Mouse (Mus musculus) neural tube, embryonic 14.5 days (tissue): ENCODE measurements around the gene Cnfn. TPM values are rescaled to one million over a fixed set of nuclear protein-coding genes. Genes with fewer than 3 reads are reported as not detected.
A peak's percentile ranks its signal among the peaks of the same experiment; 100 is the strongest.
"Not testable (repeated sequence)": the region's sequence is repeated elsewhere in the genome, so short reads cannot be mapped to it uniquely, and the experiment has no call there.

Experiments used
- ATAC-seq: fragments of 200-750 bp; cut with Nextera tagmentation; 2 replicates; pipeline ENCODE4 v1.8.0; 2017; ENCODE audit warnings: low read depth, mild to moderate bottlenecking, moderate TSS enrichment, moderate library complexity
- H3K27ac ChIP-seq: fragments of 300-500 bp; sonication (generic); 2 replicates; pipeline ENCODE4 v1.5.1; 2014; ENCODE audit warnings: low read depth, mild to moderate bottlenecking, control low read depth, low read length, moderate library complexity, mixed read lengths
- H3K27me3 ChIP-seq: fragments of 300-500 bp; sonication (generic); 2 replicates; pipeline ENCODE4 v1.6.1; 2014; ENCODE audit warnings: low read length; ENCODE audit not compliant: control insufficient read depth, insufficient read depth
- H3K36me3 ChIP-seq: fragments of 300-500 bp; sonication (generic); 2 replicates; pipeline ENCODE4 v1.6.1; 2014; ENCODE audit warnings: low read length, mixed read lengths; ENCODE audit not compliant: control insufficient read depth, insufficient read depth
- H3K4me1 ChIP-seq: fragments of 300-500 bp; sonication (generic); 2 replicates; pipeline ENCODE4 v1.6.1; 2014; ENCODE audit warnings: low read length; ENCODE audit not compliant: control insufficient read depth, insufficient read depth
- H3K4me2 ChIP-seq: fragments of 300-500 bp; sonication (generic); 2 replicates; pipeline ENCODE4 v1.6.1; 2014; ENCODE audit warnings: mild to moderate bottlenecking, low read depth, low read length, control low read depth
- H3K4me3 ChIP-seq: fragments of 300-500 bp; sonication (generic); 2 replicates; pipeline ENCODE4 v1.5.1; 2014; ENCODE audit warnings: low read depth, low read length, control low read depth, mixed read lengths
- H3K9ac ChIP-seq: fragments of 300-500 bp; sonication (generic); replicated peaks from 2 replicates; pipeline ENCODE4 v1.6.1; 2014; ENCODE audit warnings: low read depth, mild to moderate bottlenecking, control low read depth, low read length, mixed read lengths
- H3K9me3 ChIP-seq: fragments of 300-500 bp; sonication (generic); 2 replicates; pipeline ENCODE4 v1.6.1; 2016; ENCODE audit warnings: low read length; ENCODE audit not compliant: control insufficient read depth
- WGBS: fragments of 180-500 bp; shearing (Covaris S2); extraction: QIAGEN DNeasy Blood & Tissue Kit; methylation state at CpG from one replicate; pipeline ENCODE4 v1.1.7; 2014; 5-methylcytosine and 5-hydroxymethylcytosine counted together
- polyA plus RNA-seq: library from polyadenylated mRNA; unstranded; fragments of >200 nt; fragmentation: Nextera tagmentation; extraction: Ambion mirVana; gene quantifications from 2 replicates; pipeline ENCODE4 v1.2.1, GENCODE M21; 2014

The Cnfn gene
- polyA plus RNA-seq, 1 experiment from 2014 or later = not detected

DNA sequence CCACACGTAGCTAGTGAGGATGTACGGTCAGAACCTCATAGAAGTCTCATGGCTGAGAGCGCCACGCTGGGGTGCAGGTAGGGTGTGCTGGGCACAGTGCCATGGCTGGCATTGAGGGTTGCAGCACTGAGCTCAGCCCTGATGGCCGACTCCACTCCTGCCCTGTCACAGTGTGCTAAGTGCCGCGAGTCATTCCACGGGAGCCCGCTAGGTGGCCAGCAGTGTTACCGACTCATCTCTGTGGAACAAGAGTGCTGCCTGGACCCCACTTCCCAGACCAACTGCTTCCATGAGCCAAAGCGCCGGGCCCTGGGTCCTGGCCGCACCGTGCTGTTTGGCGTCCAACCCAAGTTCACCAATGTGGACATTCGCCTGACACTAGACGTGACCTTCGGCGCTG, 6.4 kb downstream of the Cnfn start:
- H3K27ac ChIP-seq = no peak overlapping the region
- peaks cover 9% of the 10 kb centered on the region; the same call in 1 of the 2 replicates for H3K27me3 ChIP-seq
- 87% methylated on average over 19 of the region's 19 CpGs for WGBS
- H3K36me3 ChIP-seq = peaks cover 40% of the 10 kb centered on the region
- no peak overlapping the region for H3K9ac ChIP-seq
- H3K4me3 ChIP-seq = no peak overlapping the region
- no peak overlapping the region for H3K4me2 ChIP-seq
- H3K9me3 ChIP-seq = no peaks in the 10 kb centered on the region
- ATAC-seq = no peak
- H3K4me1 ChIP-seq = peaks cover 5% of the 10 kb centered on the region

DNA sequence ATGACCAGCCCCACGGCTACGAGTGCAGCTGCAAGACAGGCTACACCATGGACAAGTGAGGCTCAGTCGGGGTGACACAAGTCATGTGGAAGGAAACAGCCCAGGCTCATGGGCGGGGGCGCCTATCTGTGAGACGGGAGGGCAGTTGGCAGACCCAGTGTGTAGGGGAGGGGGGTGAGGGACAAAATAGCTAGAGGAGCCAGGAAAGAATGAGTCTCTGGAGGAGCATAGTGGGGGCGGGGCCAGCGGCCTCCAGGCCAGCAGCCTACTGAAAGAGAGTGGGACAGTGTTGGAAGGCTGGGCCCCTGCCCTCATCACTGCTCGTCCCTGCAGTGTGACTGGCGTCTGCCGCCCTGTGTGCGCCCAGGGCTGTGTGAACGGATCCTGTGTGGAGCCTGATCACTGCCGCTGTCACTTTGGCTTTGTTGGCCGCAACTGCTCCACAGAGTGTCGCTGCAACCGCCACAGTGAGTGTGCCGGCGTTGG, 10.8 kb downstream of the Cnfn start:
- Histone ChIP-seq H3K36me3 (peaks cover 32% of the 10 kb centered on the region), H3K4me1 (0 out of 2 replicates have a peak, but pooled peaks cover 5% of the 10 kb centered on the region), H3K4me3 (no peak overlapping the region), H3K27me3 (no peaks in the 10 kb centered on the region), H3K9me3 (no peaks in the 10 kb centered on the region), H3K27ac (peak overlapping the region; percentile 16; the same call in 1 of the 2 replicates), H3K9ac (0 out of 2 replicates have a peak overlapping the region, but pooled peaks have one; percentile 21), H3K4me2 (no peak overlapping the region)
- peak; percentile 72; the same call in 1 of the 2 replicates for ATAC-seq
- WGBS = 37% methylated on average over 19 of the region's 19 CpGs

GRCm38 (mm10) chr7:25348861-25349260, 20.7 kb downstream of the Cnfn start:
- ATAC-seq = no peak
- Histone ChIP-seq H3K27ac (no peak overlapping the region), H3K9ac (no peak overlapping the region), H3K4me1 (no peaks in the 10 kb centered on the region), H3K27me3 (no peaks in the 10 kb centered on the region), H3K4me2 (no peak overlapping the region), H3K4me3 (no peak overlapping the region), H3K36me3 (peaks cover 53% of the 10 kb centered on the region), H3K9me3 (no peaks in the 10 kb centered on the region)
- whole genome bisulfite sequencing = 89% methylated on average over 8 of the region's 8 CpGs

DNA sequence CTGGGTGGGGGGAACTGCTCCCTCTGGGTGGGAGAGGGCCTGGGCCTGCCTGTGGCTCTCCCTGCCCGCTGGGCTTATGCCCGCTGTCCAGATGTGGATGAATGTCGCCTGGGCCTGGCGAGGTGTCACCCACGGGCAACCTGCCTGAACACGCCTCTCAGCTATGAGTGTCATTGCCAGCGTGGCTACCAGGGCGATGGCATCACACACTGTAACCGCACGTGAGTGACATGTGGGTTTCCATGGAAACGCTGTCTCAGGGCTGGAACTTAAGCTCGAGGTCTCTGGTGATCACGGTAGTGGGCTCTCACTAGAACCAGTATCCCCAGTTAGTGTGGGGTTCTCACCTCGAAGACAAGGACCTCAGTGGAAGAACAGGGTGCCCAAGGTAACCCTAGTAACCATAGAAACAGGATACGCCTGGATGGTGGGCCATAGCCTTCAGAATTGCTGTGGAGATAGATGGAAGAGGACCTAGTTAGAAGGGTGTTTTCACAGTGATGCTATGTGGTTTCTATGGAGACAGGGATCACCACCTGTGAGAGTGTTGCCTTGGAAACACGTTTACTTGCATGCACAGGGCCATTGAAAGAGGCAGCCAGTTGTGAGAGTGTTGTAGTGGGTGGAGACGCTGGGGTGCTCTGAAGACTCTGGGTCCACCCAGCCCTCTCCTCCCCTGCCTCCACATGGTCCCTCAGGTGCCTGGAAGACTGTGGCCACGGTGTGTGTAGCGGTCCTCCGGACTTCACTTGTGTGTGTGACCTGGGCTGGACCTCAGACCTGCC, 28.3 kb downstream of the Cnfn start:
- Histone ChIP-seq H3K27ac (no peak overlapping the region), H3K36me3 (peaks cover 38% of the 10 kb centered on the region), H3K9me3 (no peaks in the 10 kb centered on the region), H3K4me3 (no peak overlapping the region), H3K9ac (no peak overlapping the region), H3K4me1 (no peaks in the 10 kb centered on the region), H3K27me3 (no peaks in the 10 kb centered on the region), H3K4me2 (no peak overlapping the region)
- WGBS = 76% methylated on average over 20 of the region's 20 CpGs
- no peak for ATAC-seq

GRCm38 (mm10) chr7:25339329-25339728, 30.2 kb downstream of the Cnfn start:
- Histone ChIP-seq H3K36me3 (peaks cover 45% of the 10 kb centered on the region), H3K9ac (no peak overlapping the region), H3K27me3 (no peaks in the 10 kb centered on the region), H3K9me3 (no peaks in the 10 kb centered on the region), H3K27ac (no peak overlapping the region), H3K4me3 (no peak overlapping the region), H3K4me1 (no peaks in the 10 kb centered on the region), H3K4me2 (no peak overlapping the region)
- ATAC-seq = no peak
- WGBS = 93% methylated on average over 9 of the region's 9 CpGs

DNA sequence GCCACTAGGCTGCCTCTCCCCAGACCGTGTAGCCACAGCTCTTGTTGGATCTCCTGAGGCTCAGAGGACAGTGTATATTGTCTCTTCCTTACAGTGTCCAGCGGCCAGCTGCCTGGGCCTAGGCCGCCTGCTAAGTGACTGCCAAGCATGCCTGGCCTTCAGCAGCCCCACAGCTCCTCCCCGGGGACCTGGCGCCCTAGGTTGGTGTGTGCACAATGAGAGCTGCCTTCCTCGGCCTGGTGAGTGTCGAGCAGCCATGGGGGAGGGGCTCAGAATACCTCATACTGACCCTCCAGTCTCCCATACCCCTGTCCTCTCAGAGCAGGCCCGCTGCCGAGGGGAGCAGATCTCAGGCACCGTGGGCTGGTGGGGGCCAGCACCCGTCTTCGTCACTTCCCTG, 35.1 kb downstream of the Cnfn start:
- Histone ChIP-seq H3K4me3 (no peak overlapping the region), H3K4me2 (no peak overlapping the region), H3K27me3 (no peaks in the 10 kb centered on the region), H3K36me3 (peaks cover 34% of the 10 kb centered on the region), H3K4me1 (no peaks in the 10 kb centered on the region), H3K27ac (no peak overlapping the region), H3K9ac (no peak overlapping the region), H3K9me3 (no peaks in the 10 kb centered on the region)
- peak; percentile 21; the same call in 1 of the 2 replicates for ATAC-seq
- WGBS = 81% methylated on average over 12 of the region's 12 CpGs

- Histone ChIP-seq H3K27ac (no peak overlapping the region), H3K36me3 (peaks cover 30% of the 10 kb centered on the region; the same call in 1 of the 2 replicates), H3K9me3 (no peaks in the 10 kb centered on the region), H3K27me3 (no peaks in the 10 kb centered on the region), H3K9ac (no peak overlapping the region), H3K4me3 (no peak overlapping the region), H3K4me2 (no peak overlapping the region), H3K4me1 (no peaks in the 10 kb centered on the region)
- 37% methylated on average over 16 of the region's 16 CpGs for WGBS
- peak; percentile 24; the same call in 1 of the 2 replicates for ATAC-seq
These were observed 35.8 kb downstream of the Cnfn start for GRCm38 (mm10) chr7:25333596-25334307.

DNA sequence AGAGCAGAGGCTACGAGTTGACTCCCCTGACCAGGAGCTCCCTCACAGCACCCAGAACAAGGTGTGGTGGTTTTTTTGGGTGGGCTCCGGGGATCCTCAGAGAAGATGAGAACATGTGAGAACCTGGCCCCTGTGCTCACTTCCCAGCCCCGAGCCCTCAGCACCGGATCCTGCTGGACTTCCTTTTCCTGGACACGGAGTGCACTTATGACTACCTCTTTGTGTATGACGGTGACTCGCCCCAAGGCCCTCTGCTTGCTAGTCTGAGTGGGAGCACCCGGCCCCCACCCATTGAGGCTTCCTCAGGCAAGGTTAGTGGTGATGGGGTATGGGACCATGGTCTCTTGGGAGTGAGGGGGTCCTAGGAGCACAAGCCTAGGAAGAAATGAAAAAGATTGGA, 43.3 kb downstream of the Cnfn start:
- WGBS = 93% methylated on average over 8 of the region's 8 CpGs
- no peak for ATAC-seq
- no peaks in the 10 kb centered on the region for H3K27me3 ChIP-seq
- H3K36me3 ChIP-seq = peaks cover 21% of the 10 kb centered on the region; the same call in 1 of the 2 replicates
- H3K4me1 ChIP-seq = peaks cover 8% of the 10 kb centered on the region
- H3K9ac ChIP-seq = no peak overlapping the region
- H3K4me2 ChIP-seq = no peak overlapping the region
- no peaks in the 10 kb centered on the region for H3K9me3 ChIP-seq
- H3K4me3 ChIP-seq = no peak overlapping the region
- no peak overlapping the region for H3K27ac ChIP-seq

DNA sequence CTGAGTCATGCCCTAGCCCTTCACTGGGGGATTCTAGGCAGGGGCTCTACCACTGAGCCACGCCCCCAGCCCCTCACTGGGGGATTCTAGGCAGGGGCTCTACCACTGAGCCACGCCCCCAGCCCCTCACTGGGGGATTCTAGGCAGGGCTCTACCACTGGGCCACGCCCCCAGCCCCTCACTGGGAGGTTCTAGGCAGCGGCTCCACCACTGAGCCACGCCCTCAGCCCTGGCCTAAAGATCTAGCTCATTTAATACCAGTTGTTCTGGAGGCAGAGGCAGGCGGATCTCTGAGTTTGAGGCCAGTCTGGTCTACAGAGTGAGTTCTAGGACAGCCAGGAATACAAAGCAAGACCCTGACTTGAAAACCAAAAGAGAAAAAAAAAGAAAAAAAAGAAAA, 44.1 kb downstream of the Cnfn start:
- peaks cover 14% of the 10 kb centered on the region; the same call in 1 of the 2 replicates for H3K36me3 ChIP-seq
- not testable (repeated sequence) for H3K4me1 ChIP-seq, H3K4me2 ChIP-seq, H3K27me3 ChIP-seq, H3K9me3 ChIP-seq, H3K9ac ChIP-seq, ATAC-seq, H3K27ac ChIP-seq, H3K4me3 ChIP-seq
- WGBS = 85% methylated on average over 6 of the region's 6 CpGs
